Mouse (Mus musculus) layer of hippocampus, adult 8-10 months (tissue): Measurements from ENCODE around the gene Zbtb1. TPM values are rescaled to one million over a fixed set of nuclear protein-coding genes. Genes with fewer than 3 reads are reported as not detected.

Experiments used
- total RNA-seq, 4 experiments: library from RNA; stranded (reverse); gene quantifications; 2 replicates each; pipeline ENCODE4 v1.2.4; 2022

Gene Zbtb1
- total RNA-seq, 4 experiments from 2014 or later: 7.2 to 8.1 (median 7.5) TPM

Other genes with a start within 250 kb of the Zbtb1 start
- under 1 TPM; 0.31 to 0.57 (median 0.42) TPM for gene Esr2, start 193.0 kb upstream of the Zbtb1 start, total RNA-seq
- gene Tex21, start 123.5 kb upstream of the Zbtb1 start, total RNA-seq: not detected
- 10 to 100 TPM; 46.4 to 50.7 (median 48.0) TPM for gene Mthfd1, start 115.0 kb upstream of the Zbtb1 start, total RNA-seq
- gene Akap5, start 45.4 kb upstream of the Zbtb1 start, total RNA-seq: 10 to 100 TPM; 51.1 to 58.4 (median 57.0) TPM
- gene Zbtb25, start 664 bp upstream of the Zbtb1 start, total RNA-seq: 10 to 100 TPM; 19.4 to 22.5 (median 19.9) TPM
- gene Hspa2, start 33.9 kb downstream of the Zbtb1 start, total RNA-seq: 100 to 1,000 TPM in 3 of 4 experiments, 10 to 100 TPM in 1; 93.5 to 105 (median 103) TPM
- gene Ppp1r36, start 47.3 kb downstream of the Zbtb1 start, total RNA-seq: 1 to 10 TPM; 1.9 to 3.2 (median 2.4) TPM
- gene Plekhg3, start 160.6 kb downstream of the Zbtb1 start, total RNA-seq: 10 to 100 TPM; 23.4 to 28.6 (median 24.9) TPM